In the genomic region with DNA sequence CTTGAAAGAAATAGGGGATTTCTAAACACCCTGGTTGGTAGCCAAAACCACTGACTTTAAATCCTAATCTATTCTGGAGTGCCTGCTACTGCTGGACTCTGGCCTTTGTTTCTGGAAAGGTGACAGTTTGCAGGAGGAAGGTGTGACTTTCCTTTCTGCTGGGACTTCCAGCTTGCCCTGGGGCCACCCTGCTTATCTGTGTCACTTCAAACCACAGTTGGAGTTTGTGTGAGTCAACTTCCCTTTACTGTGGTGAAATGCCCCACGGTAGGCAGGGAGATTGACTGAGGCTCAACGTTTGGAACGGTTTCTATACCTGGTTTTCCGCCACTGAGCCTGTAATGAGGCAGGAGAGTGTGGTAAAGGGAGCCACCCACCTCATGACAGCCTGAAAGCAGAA, we compare ENCODE assay signal across 11 mouse cellular contexts. TPM values are rescaled to one million over a fixed set of nuclear protein-coding genes. Genes with fewer than 3 reads are reported as not detected.
DNase-seq lines count a peak whose midpoint lies in the region; ATAC-seq lines count a peak whose summit lies in the region.
"Had no signal": no experiment of that assay in that cellular context is flagged by ENCODE, and none has a peak within 500 bp of the region (broad histone marks: within the 10 kb centered on the region; RNA-seq: fewer than 3 reads in every experiment).

No protein-coding gene starts in this region.

- no peaks in the 10 kb centered on the region; the same call in 1 of the 2 replicates for H3K9me3 ChIP-seq in midbrain, embryonic 10.5 days (replicated peaks)
- H3K9me3 ChIP-seq: embryonic facial prominence, embryonic 10.5 days had no signal

- no peak overlapping the region for H3K27ac ChIP-seq in midbrain, embryonic 10.5 days (replicated peaks)
- H3K27ac ChIP-seq: embryonic facial prominence, embryonic 10.5 days had no signal

- peak; percentile 88 for ATAC-seq in granulocyte monocyte progenitor cell, adult 5-6 weeks (replicated peaks; ENCODE audit: poor library complexity, severe bottlenecking)
- ATAC-seq in megakaryocyte progenitor cell, adult 5-6 weeks (replicated peaks; ENCODE audit: poor library complexity) = peak; percentile 83
- ATAC-seq: hindbrain, embryonic 16.5 days had no signal

- peaks cover 8% of the 10 kb centered on the region; the same call in 1 of the 2 replicates for H3K36me3 ChIP-seq in midbrain, embryonic 10.5 days
- H3K36me3 ChIP-seq: embryonic facial prominence, embryonic 10.5 days had no signal

- 83% methylated on average over 4 of the region's 4 CpGs for WGBS in midbrain, embryonic 10.5 days

- DNase-seq in spleen, adult 12 weeks (ENCODE audit: low spot score) = peak; percentile 8
- no peak for DNase-seq in spleen, adult 18-20 months
- peak; percentile 16 to 19 for DNase-seq in thymus, postnatal 36 days
- no peak for DNase-seq in Muller cell, postnatal 12 days (ENCODE audit: inconsistent ontology term)
- DNase-seq in layer of hippocampus, postnatal 25 days (ENCODE audit: extremely low spot score in 1 of 2, low spot score in 1 of 2) = no peak
- DNase-seq in midbrain, embryonic 10.5 days (ENCODE audit: low spot score) = no peak

- H3K4me1 ChIP-seq in midbrain, embryonic 10.5 days = peaks cover 5% of the 10 kb centered on the region; the same call in 1 of the 2 replicates
- H3K4me1 ChIP-seq: embryonic facial prominence, embryonic 10.5 days had no signal

- H3K27me3 ChIP-seq in midbrain, embryonic 10.5 days (ENCODE audit: low read depth, poor library complexity, severe bottlenecking) = no peaks in the 10 kb centered on the region

- H3K4me3 ChIP-seq in midbrain, embryonic 10.5 days = no peak overlapping the region
- H3K4me3 ChIP-seq: embryonic facial prominence, embryonic 10.5 days; megakaryocyte, embryonic 14.5 days had no signal

RNA-seq across cellular contexts. Expression of a gene that starts 13.2 kb away (rescaled TPM):
- 21.9 and 26.8 TPM in 2 replicates for total RNA-seq in granulocyte monocyte progenitor cell, adult 5-6 weeks (2014; fragmentation: Nextera tagmentation)
- 16.2 and 20.9 TPM in 2 replicates for total RNA-seq in granulocyte monocyte progenitor cell, adult 5-6 weeks (2017)
- total RNA-seq in megakaryocyte progenitor cell, adult 5-6 weeks (2015) = 20.0 and 24.9 TPM in 2 replicates
- 12.0 and 17.1 TPM in 2 replicates for total RNA-seq in megakaryocyte progenitor cell, adult 5-6 weeks (2017)
- 10 to 100 TPM; 43.1 to 56.9 TPM for total RNA-seq in layer of hippocampus, postnatal 25 days (2021)
- polyA plus RNA-seq in midbrain, embryonic 10.5 days (2016; fragmentation: Nextera tagmentation; extraction: Ambion mirVana) = 0.91 and 1.0 TPM in 2 replicates

Comparison
In these comparisons a context has a peak if more than half of its experiments do, and no peak if none do; other contexts are left out.
1. DNase-seq: peak in spleen, adult 12 weeks (single experiment) and thymus, postnatal 36 days (2 of 2); none in spleen, adult 18-20 months (0 of 2), Muller cell, postnatal 12 days (single experiment), layer of hippocampus, postnatal 25 days (0 of 2) and midbrain, embryonic 10.5 days (single experiment).